Mouse (Mus musculus): Measurements from ENCODE around the gene Kcnip1.
A peak's percentile ranks its signal among the peaks of the same experiment; 100 is the strongest.

Kcnip1 gene

GRCm38 (mm10) chr11:33992938-33993337 is at the start of gene Kcnip1:
Gene Kcnip1 (minus strand): TSS chr11:33993152.
- DNase-seq (ENCODE audit: low spot score in 2 of 2), result no peak

- no peak for DNase-seq (ENCODE audit: low spot score in 2 of 2)
These were observed 47.1 kb upstream of the Kcnip1 start for GRCm38 (mm10) chr11:34040061-34040460.

- no peak for DNase-seq (ENCODE audit: low spot score in 2 of 2)
These were observed 43.1 kb upstream of the Kcnip1 start for GRCm38 (mm10) chr11:34035909-34036658.

- DNase-seq (ENCODE audit: low spot score in 2 of 2), result no peak
These were observed 41.8 kb upstream of the Kcnip1 start for GRCm38 (mm10) chr11:34034794-34035193.

- no peak for DNase-seq (ENCODE audit: low spot score in 2 of 2)
These were observed 41.1 kb upstream of the Kcnip1 start for GRCm38 (mm10) chr11:34034008-34034505.

- DNase-seq (ENCODE audit: low spot score in 2 of 2), result peak; percentile 50 to 69
These were observed 38.3 kb upstream of the Kcnip1 start for GRCm38 (mm10) chr11:34031015-34031805.

- no peak for DNase-seq (ENCODE audit: low spot score in 2 of 2)
These were observed 36.7 kb upstream of the Kcnip1 start for GRCm38 (mm10) chr11:34029658-34030057.

GRCm38 (mm10) chr11:34025091-34025490 is 32.1 kb upstream of the Kcnip1 start:
- no peak for DNase-seq (ENCODE audit: low spot score in 2 of 2)

- DNase-seq (ENCODE audit: low spot score in 2 of 2), result no peak
These were observed 19.2 kb upstream of the Kcnip1 start for GRCm38 (mm10) chr11:34012007-34012652.

GRCm38 (mm10) chr11:34010859-34011172 is 17.9 kb upstream of the Kcnip1 start:
- no peak for DNase-seq (ENCODE audit: low spot score in 2 of 2)

- DNase-seq (ENCODE audit: low spot score in 2 of 2), result no peak
These were observed 17.3 kb upstream of the Kcnip1 start for GRCm38 (mm10) chr11:34010133-34010858.

GRCm38 (mm10) chr11:34009316-34010087 is 16.6 kb upstream of the Kcnip1 start:
- no peak for DNase-seq (ENCODE audit: low spot score in 2 of 2)

GRCm38 (mm10) chr11:34008702-34009101 is 15.8 kb upstream of the Kcnip1 start:
- peak; percentile 63 to 81 for DNase-seq (ENCODE audit: low spot score in 2 of 2)

GRCm38 (mm10) chr11:34008214-34008613 is 15.3 kb upstream of the Kcnip1 start:
- peak; percentile 40 to 74 for DNase-seq (ENCODE audit: low spot score in 2 of 2)

GRCm38 (mm10) chr11:34007616-34008015 is 14.7 kb upstream of the Kcnip1 start:
- DNase-seq (ENCODE audit: low spot score in 2 of 2), result no peak

- DNase-seq (ENCODE audit: low spot score in 2 of 2), result no peak
These were observed 9.6 kb upstream of the Kcnip1 start for GRCm38 (mm10) chr11:34002593-34002965.

GRCm38 (mm10) chr11:34001938-34002592 is 9.1 kb upstream of the Kcnip1 start:
- DNase-seq (ENCODE audit: low spot score in 2 of 2), result peak; percentile 43 to 78

- no peak for DNase-seq (ENCODE audit: low spot score in 2 of 2)
These were observed 7.5 kb upstream of the Kcnip1 start for GRCm38 (mm10) chr11:34000416-34000815.

- DNase-seq (ENCODE audit: low spot score in 2 of 2), result no peak
These were observed 5.3 kb upstream of the Kcnip1 start for GRCm38 (mm10) chr11:33998244-33998643.

- DNase-seq (ENCODE audit: low spot score in 2 of 2), result no peak
These were observed 544 bp upstream of the Kcnip1 start for GRCm38 (mm10) chr11:33993496-33993895.

Data from spleen, postnatal 4 days (tissue).